Mouse (Mus musculus) hindbrain, embryonic 16.5 days (tissue): ENCODE data around the gene Lrrc73. TPM values are rescaled to one million over a fixed set of nuclear protein-coding genes. Genes with fewer than 3 reads are reported as not detected.

ENCODE experiments used
- ATAC-seq: fragments of 200-750 bp; cut with Nextera tagmentation; 2 replicates; pipeline ENCODE4 v1.8.0; 2017; ENCODE audit warnings: moderate TSS enrichment, moderate library complexity
- H3K27ac ChIP-seq: fragments of 300-500 bp; sonication (generic); 2 replicates; pipeline ENCODE4 v1.5.1; 2014; ENCODE audit warnings: low read depth, mild to moderate bottlenecking, control low read depth, low read length, moderate library complexity
- H3K27me3 ChIP-seq: fragments of 300-500 bp; sonication (generic); replicated peaks from 2 replicates; pipeline ENCODE4 v1.6.1; 2014; ENCODE audit warnings: low read length; ENCODE audit not compliant: control insufficient read depth, insufficient read depth
- H3K36me3 ChIP-seq: fragments of 300-500 bp; sonication (generic); 2 replicates; pipeline ENCODE4 v1.6.1; 2014; ENCODE audit warnings: mild to moderate bottlenecking, low read length, moderate library complexity, mixed read lengths; ENCODE audit not compliant: control insufficient read depth, insufficient read depth
- H3K4me1 ChIP-seq: fragments of 300-500 bp; sonication (generic); 2 replicates; pipeline ENCODE4 v1.6.1; 2014; ENCODE audit warnings: low read depth, low read length; ENCODE audit not compliant: control insufficient read depth, insufficient read depth
- H3K4me2 ChIP-seq: fragments of 300-500 bp; sonication (generic); 2 replicates; pipeline ENCODE4 v1.6.1; 2014; ENCODE audit warnings: mild to moderate bottlenecking, low read length, control low read depth, moderate library complexity
- H3K4me3 ChIP-seq: fragments of 300-500 bp; sonication (generic); 2 replicates; pipeline ENCODE4 v1.5.1; 2014; ENCODE audit warnings: mild to moderate bottlenecking, low read length, control low read depth, moderate library complexity
- H3K9ac ChIP-seq: fragments of 300-500 bp; sonication (generic); 2 replicates; pipeline ENCODE4 v1.6.1; 2014; ENCODE audit warnings: low read depth, mild to moderate bottlenecking, control low read depth, low read length, moderate library complexity
- H3K9me3 ChIP-seq: fragments of 300-500 bp; sonication (generic); 2 replicates; pipeline ENCODE4 v1.6.1; 2014; ENCODE audit warnings: mild to moderate bottlenecking, low read length, moderate library complexity; ENCODE audit not compliant: control insufficient read depth
- WGBS: fragments of 180-500 bp; shearing (Covaris S2); extraction: QIAGEN DNeasy Blood & Tissue Kit; methylation state at CpG from one replicate; pipeline ENCODE4 v1.1.7; 2014; 5-methylcytosine and 5-hydroxymethylcytosine counted together
- polyA plus RNA-seq: library from polyadenylated mRNA; unstranded; fragments of >200 nt; fragmentation: Nextera tagmentation; extraction: Ambion mirVana; gene quantifications from 2 replicates; pipeline ENCODE4 v1.2.1, GENCODE M21; 2015

Gene Lrrc73
- polyA plus RNA-seq, 1 experiment from 2014 or later = 23.8 TPM

DNA sequence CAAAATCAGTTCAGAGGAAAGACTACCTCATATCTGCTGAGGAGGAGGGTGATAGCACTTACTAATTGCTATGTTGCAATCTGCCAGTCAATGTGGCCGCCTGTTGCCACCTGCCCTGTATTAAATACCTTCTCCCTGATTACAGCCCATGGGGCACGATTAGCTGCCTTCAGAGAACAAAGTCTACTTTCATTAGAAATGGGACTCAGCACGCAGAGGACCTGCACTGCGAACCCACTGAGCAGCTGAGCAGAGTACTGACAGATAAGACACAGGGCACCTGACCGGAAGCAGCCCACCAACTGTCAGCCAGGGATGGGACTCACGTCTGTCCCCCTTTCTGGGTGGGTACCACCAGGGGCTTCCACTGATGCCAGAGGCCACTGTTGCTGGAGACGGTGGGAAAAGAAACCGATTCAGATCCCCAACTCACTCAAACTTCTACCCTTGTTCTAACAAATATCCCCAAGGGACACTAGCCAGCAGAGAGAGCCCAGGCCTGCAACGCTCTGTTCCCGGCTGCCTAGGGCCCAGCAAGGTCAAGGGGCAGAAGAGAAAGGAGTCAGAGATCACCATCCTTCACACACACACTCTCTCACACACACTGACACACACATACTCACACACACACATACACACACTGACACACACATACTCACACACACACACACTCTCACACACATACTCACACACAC, 14.8 kb downstream of the Lrrc73 start:
- no peaks in the 10 kb centered on the region for H3K27me3 ChIP-seq
- H3K9ac ChIP-seq = no peak overlapping the region
- no peak overlapping the region for H3K4me2 ChIP-seq
- H3K9me3 ChIP-seq = no peaks in the 10 kb centered on the region
- no peak for ATAC-seq
- peaks cover 7% of the 10 kb centered on the region for H3K36me3 ChIP-seq
- H3K4me3 ChIP-seq = no peak overlapping the region
- no peaks in the 10 kb centered on the region for H3K4me1 ChIP-seq
- no peak overlapping the region for H3K27ac ChIP-seq
- WGBS = 83% methylated on average over 10 of the region's 10 CpGs

DNA sequence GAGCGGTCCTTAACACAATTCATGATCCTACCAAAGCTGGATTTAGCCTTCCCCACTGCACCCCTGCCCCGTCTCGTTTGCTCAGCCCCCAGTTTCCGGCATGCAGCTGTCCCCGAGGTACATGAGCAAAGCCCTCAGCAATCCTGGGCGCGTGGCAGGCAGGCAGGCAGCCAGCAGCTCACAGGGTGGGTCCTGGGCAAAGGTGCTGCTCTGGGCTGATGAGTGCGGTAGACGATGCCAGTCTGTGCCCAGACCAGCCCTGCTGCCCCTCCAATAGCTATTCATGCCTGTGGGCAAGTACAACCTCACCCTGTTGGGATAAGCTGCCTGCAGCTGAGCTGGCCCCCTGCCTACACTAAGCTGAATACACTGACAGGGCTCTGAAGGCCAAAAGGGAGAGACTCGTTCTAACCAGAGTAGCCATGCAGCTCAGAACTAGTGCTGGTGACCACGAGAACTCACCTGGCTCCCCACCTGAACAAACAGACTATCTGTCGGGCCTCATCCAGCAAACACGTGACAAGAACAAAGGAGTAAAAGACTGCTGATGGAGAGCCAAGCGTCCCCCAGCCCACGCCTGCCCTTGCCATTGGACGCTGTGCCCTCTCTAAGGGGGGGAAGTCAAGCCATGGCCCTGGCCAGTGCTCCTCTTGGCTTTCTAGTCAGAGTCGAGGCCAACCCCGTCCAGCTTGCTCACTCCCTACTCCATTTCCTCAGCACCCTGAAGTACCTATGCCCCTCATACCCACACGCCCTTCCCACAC, 16.6 kb downstream of the Lrrc73 start:
- no peak for ATAC-seq
- WGBS = 83% methylated on average over 19 of the region's 19 CpGs
- H3K4me3 ChIP-seq = no peak overlapping the region
- H3K36me3 ChIP-seq = 0 out of 2 replicates have a peak, but pooled peaks cover 3% of the 10 kb centered on the region
- H3K27me3 ChIP-seq = no peaks in the 10 kb centered on the region
- no peak overlapping the region; the same call in 1 of the 2 replicates for H3K27ac ChIP-seq
- no peaks in the 10 kb centered on the region for H3K9me3 ChIP-seq
- H3K4me1 ChIP-seq = no peaks in the 10 kb centered on the region
- H3K4me2 ChIP-seq = no peak overlapping the region
- H3K9ac ChIP-seq = no peak overlapping the region

DNA sequence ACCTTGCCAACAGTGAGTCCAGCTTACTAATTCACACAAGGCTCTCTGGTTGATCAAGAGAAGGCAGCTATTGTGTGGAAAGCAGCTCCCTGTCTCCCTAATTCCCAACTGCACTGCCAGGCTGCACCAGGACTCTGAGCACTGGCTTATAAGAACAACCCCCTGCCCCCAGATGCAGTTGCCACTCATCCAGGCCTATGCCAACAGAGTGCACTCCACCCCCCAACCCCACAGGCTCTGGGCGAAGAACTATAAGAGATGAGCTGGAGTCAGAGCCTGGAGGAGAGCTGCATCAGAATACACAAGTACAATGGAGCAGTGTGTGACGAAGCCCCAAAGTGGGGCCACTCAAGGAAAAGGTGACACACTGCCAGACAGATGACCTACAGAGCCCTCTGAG, 18.7 kb downstream of the Lrrc73 start:
- no peaks in the 10 kb centered on the region for H3K9me3 ChIP-seq
- no peak overlapping the region for H3K4me2 ChIP-seq
- H3K36me3 ChIP-seq = peaks cover 3% of the 10 kb centered on the region; the same call in 1 of the 2 replicates
- no peak overlapping the region for H3K27ac ChIP-seq
- no peaks in the 10 kb centered on the region for H3K27me3 ChIP-seq
- no peak overlapping the region for H3K4me3 ChIP-seq
- 77% methylated on average over 2 of the region's 2 CpGs for whole genome bisulfite sequencing
- no peak overlapping the region for H3K9ac ChIP-seq
- H3K4me1 ChIP-seq = no peaks in the 10 kb centered on the region
- no peak for ATAC-seq

DNA sequence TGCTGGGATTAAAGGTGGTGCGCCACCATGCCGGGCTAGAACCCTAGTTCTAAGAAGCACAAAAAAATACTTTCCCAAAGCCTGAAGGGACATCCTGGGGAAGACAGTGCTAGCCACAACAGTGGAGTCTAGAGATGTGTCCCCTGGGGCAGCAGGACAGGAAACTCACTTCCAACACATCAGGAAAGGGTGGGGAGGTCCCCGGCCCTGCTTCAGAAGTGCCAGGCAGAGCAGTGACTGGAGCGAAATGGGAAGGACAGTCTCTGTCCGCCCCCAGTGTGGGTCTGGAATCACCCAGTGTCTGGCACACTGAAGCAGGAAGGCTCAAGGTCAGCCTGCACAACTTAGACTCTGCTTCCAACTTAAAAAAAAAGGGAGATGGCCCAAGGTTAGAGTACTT, 19.3 kb downstream of the Lrrc73 start:
- 94% methylated on average over 5 of the region's 5 CpGs for WGBS
- no peak for ATAC-seq
- Histone ChIP-seq H3K36me3 (peaks cover 3% of the 10 kb centered on the region; the same call in 1 of the 2 replicates), H3K9ac (no peak overlapping the region), H3K4me1 (no peaks in the 10 kb centered on the region), H3K27ac (no peak overlapping the region), H3K4me2 (no peak overlapping the region), H3K27me3 (no peaks in the 10 kb centered on the region), H3K4me3 (no peak overlapping the region), H3K9me3 (no peaks in the 10 kb centered on the region)

DNA sequence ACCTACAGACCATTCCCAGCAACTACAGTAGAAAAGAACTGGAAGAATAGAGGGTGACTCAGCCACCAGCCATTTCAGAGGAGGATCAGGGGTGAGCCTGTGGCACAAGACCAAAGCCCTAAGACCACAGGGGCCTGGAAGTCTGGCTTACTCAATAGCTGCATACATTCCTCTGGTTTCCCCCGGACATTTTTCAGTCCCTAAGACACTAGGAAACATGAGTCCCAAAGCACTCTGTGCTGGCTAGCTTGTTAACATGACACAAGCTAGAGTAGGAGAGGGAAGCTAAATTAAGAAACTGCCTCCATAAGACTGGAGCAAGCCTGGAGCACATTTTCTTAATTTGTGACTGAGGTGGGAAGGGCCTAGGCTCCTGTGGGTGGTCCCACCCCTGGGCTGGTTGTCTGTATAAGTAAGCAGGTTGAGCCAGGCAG, 20.5 kb downstream of the Lrrc73 start:
- H3K27me3 ChIP-seq = no peaks in the 10 kb centered on the region
- H3K4me3 ChIP-seq = no peak overlapping the region
- H3K9me3 ChIP-seq = no peaks in the 10 kb centered on the region
- WGBS = 57% methylated on average over 1 of the region's 1 CpGs
- H3K4me1 ChIP-seq = no peaks in the 10 kb centered on the region
- no peak for ATAC-seq
- H3K9ac ChIP-seq = no peak overlapping the region
- peaks cover 3% of the 10 kb centered on the region; the same call in 1 of the 2 replicates for H3K36me3 ChIP-seq
- no peak overlapping the region for H3K4me2 ChIP-seq
- no peak overlapping the region for H3K27ac ChIP-seq

DNA sequence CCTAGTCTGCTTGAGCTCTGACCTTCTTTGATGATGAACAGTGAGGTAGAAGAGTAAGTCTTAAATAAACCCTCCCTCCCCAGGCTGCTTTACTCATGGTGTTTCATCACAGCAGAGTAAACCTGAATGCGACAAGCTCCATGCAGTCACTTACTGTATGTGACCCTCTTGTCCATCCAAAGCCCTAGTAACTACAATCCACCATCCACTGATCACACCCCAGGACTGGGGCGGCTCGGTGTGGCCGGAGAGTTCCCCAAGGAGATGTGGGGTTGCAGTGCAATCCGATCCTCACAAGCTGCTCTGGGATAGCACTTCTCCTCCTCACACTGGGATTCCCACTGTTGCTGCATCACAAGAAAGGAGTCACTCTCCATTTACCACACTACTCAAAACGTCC, 21.1 kb downstream of the Lrrc73 start:
- H3K4me1 ChIP-seq = no peaks in the 10 kb centered on the region
- H3K4me3 ChIP-seq = no peak overlapping the region
- ATAC-seq = no peak
- H3K27me3 ChIP-seq = no peaks in the 10 kb centered on the region
- no peak overlapping the region for H3K4me2 ChIP-seq
- 84% methylated on average over 6 of the region's 6 CpGs for WGBS
- no peaks in the 10 kb centered on the region for H3K9me3 ChIP-seq
- H3K9ac ChIP-seq = no peak overlapping the region
- H3K27ac ChIP-seq = no peak overlapping the region
- peaks cover 4% of the 10 kb centered on the region; the same call in 1 of the 2 replicates for H3K36me3 ChIP-seq

DNA sequence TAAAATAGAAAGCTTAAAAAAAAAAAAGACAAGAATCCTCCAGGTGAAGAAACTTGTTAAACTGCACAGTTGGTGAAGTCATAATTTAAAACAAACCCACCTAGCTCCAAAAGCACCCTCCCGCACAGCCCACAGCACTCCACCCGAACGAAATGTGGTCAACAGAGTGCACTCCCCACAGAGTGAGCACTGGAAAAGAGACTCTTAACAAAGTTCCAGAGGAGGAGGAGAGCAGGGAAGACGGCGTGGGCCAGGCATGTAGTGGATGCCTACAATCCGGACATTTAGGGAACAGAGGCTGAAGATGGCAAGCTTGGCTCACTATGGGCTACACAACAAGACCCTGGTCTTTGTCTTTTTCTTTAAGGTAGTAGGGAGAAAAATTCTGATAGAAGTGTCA, 21.7 kb downstream of the Lrrc73 start:
- Histone ChIP-seq H3K9me3 (no peaks in the 10 kb centered on the region), H3K4me3 (no peak overlapping the region), H3K4me1 (no peaks in the 10 kb centered on the region), H3K27ac (no peak overlapping the region), H3K36me3 (peaks cover 4% of the 10 kb centered on the region; the same call in 1 of the 2 replicates), H3K9ac (no peak overlapping the region), H3K27me3 (no peaks in the 10 kb centered on the region), H3K4me2 (no peak overlapping the region)
- ATAC-seq = no peak
- WGBS = 92% methylated on average over 6 of the region's 6 CpGs

DNA sequence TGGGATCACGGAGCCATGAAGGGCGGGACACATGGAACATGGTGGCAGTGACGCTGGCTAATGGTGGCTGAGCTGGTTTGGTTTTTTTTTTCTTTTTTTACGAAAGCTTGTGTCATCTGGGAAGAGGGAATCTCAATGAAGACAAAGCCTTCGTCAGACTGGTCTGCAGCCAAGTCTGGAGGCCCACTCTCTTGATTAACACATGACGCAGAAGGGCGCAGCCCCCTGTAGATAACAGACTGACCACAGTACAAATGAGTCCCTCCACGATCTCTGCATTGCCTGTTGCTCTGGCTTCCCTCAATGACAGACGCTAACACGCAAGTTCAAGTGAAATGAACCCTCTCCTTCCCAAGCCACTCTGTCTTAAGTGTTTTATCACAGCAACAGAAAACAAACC, 22.2 kb downstream of the Lrrc73 start:
- H3K27ac ChIP-seq = no peak overlapping the region
- H3K4me1 ChIP-seq = no peaks in the 10 kb centered on the region
- peaks cover 4% of the 10 kb centered on the region; the same call in 1 of the 2 replicates for H3K36me3 ChIP-seq
- ATAC-seq = no peak
- 91% methylated on average over 10 of the region's 10 CpGs for WGBS
- no peak overlapping the region for H3K4me3 ChIP-seq
- H3K27me3 ChIP-seq = no peaks in the 10 kb centered on the region
- H3K4me2 ChIP-seq = no peak overlapping the region
- H3K9ac ChIP-seq = no peak overlapping the region
- no peaks in the 10 kb centered on the region for H3K9me3 ChIP-seq

DNA sequence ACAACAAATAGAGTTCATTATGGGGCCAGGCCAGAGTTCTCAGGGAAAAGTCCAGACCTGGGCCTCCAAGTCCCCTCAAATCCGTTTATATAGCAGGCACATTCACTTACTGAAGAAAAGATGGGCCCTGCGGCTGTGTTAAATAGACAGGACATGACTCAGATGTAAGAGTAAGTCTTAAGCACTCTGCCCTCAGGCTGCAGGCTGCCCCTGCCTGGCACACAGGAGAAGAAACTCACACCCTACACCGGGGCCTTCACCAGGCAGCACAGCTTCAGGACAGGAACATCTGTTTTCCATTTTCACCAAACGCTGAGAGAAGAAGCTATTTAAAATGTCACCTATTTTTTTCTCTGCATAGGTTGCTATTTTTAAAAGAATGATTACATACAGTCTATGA, 24.3 kb downstream of the Lrrc73 start:
- Histone ChIP-seq H3K27me3 (no peaks in the 10 kb centered on the region), H3K4me3 (no peak overlapping the region), H3K9ac (no peak overlapping the region), H3K36me3 (peaks cover 2% of the 10 kb centered on the region; the same call in 1 of the 2 replicates), H3K27ac (no peak overlapping the region), H3K9me3 (no peaks in the 10 kb centered on the region), H3K4me1 (peaks cover 12% of the 10 kb centered on the region), H3K4me2 (no peak overlapping the region)
- ATAC-seq = no peak
- 82% methylated on average over 4 of the region's 4 CpGs for WGBS
